In genomic region chr1:88586823-88587820, GRCm38 (mm10) we compare ENCODE assay signal across 8 mouse cellular contexts.
DNase-seq lines count a peak whose midpoint lies in the region; ATAC-seq and TF ChIP-seq lines count a peak whose summit lies in the region.

No protein-coding gene starts in this region.

- DNase-seq in layer of hippocampus, adult 11-12 months (ENCODE audit: low spot score), result peak; percentile 55
- no peak for DNase-seq in layer of hippocampus, postnatal 25 days (ENCODE audit: extremely low spot score in 1 of 2, low spot score in 1 of 2)
- peak; percentile 43 for DNase-seq in adrenal gland, postnatal 14 days
- DNase-seq in heart, postnatal 25 days (ENCODE audit: low spot score), result peak; percentile 9
- peak; percentile 75 to 84 for DNase-seq in monocyte, adult 2 months (ENCODE audit: low read depth in 1 of 2, low spot score in 2 of 2)
- no peak for DNase-seq in forebrain, postnatal 0 days
- no peak for DNase-seq in urinary bladder, adult 2 months (ENCODE audit: low spot score)
- DNase-seq in forebrain, embryonic 11.5 days (ENCODE audit: low spot score), result no peak

- no peaks in the 10 kb centered on the region for H3K27me3 ChIP-seq in forebrain, postnatal 0 days (ENCODE audit: insufficient read depth, low read length)
- no peaks in the 10 kb centered on the region for H3K27me3 ChIP-seq in forebrain, embryonic 11.5 days (ENCODE audit: control insufficient read depth, insufficient read depth, low read length)

- WGBS in forebrain, postnatal 0 days, result 80% methylated on average over 13 of the region's 13 CpGs
- 87% methylated on average over 13 of the region's 13 CpGs for WGBS in forebrain, embryonic 11.5 days

- no peak overlapping the region for H3K9ac ChIP-seq in forebrain, postnatal 0 days
- no peak overlapping the region for H3K9ac ChIP-seq in forebrain, embryonic 11.5 days (ENCODE audit: low read length)

- H3K4me1 ChIP-seq in forebrain, postnatal 0 days (ENCODE audit: insufficient read depth), result peaks cover 2% of the 10 kb centered on the region; the same call in 1 of the 2 replicates
- H3K4me1 ChIP-seq in forebrain, embryonic 11.5 days (replicated peaks; ENCODE audit: control insufficient read depth, insufficient read depth, low read length), result no peaks in the 10 kb centered on the region

- no peaks in the 10 kb centered on the region for H3K9me3 ChIP-seq in forebrain, postnatal 0 days (ENCODE audit: low read length)
- H3K9me3 ChIP-seq in forebrain, embryonic 11.5 days (ENCODE audit: control insufficient read depth, low read length), result no peaks in the 10 kb centered on the region

- H3K4me2 ChIP-seq in forebrain, postnatal 0 days (ENCODE audit: low read depth), result no peak overlapping the region
- H3K4me2 ChIP-seq in forebrain, embryonic 11.5 days (ENCODE audit: low read depth, low read length, severe bottlenecking), result no peak overlapping the region

- no peak for TF ChIP-seq CTCF in forebrain, postnatal 0 days (IDR thresholded peaks at IDR 0.05; ENCODE audit: low read depth)

- H3K4me3 ChIP-seq in forebrain, postnatal 0 days (ENCODE audit: low read depth, low read length), result no peak overlapping the region
- H3K4me3 ChIP-seq in forebrain, embryonic 11.5 days (ENCODE audit: low read depth, low read length), result no peak overlapping the region

- intact Hi-C loops in heart, postnatal 25 days (cut with DNase I), result no loop called here

- H3K27ac ChIP-seq in forebrain, postnatal 0 days (ENCODE audit: low read depth, low read length), result no peak overlapping the region
- no peak overlapping the region for H3K27ac ChIP-seq in forebrain, embryonic 11.5 days (ENCODE audit: low read depth, low read length)

- ATAC-seq in forebrain, postnatal 0 days, result no peak
- ATAC-seq in forebrain, embryonic 11.5 days (replicated peaks; ENCODE audit: low FRiP score), result no peak

- no peaks in the 10 kb centered on the region for H3K36me3 ChIP-seq in forebrain, postnatal 0 days (ENCODE audit: insufficient read depth)
- H3K36me3 ChIP-seq in forebrain, embryonic 11.5 days (ENCODE audit: control insufficient read depth, insufficient read depth, low read length), result no peaks in the 10 kb centered on the region

Comparison
In these comparisons a context has a peak if more than half of its experiments do, and no peak if none do; other contexts are left out.
1. DNase-seq: peak in layer of hippocampus, adult 11-12 months (single experiment), adrenal gland, postnatal 14 days (single experiment), heart, postnatal 25 days (single experiment) and monocyte, adult 2 months (2 of 2); none in layer of hippocampus, postnatal 25 days (0 of 2), forebrain, postnatal 0 days (single experiment), urinary bladder, adult 2 months (single experiment) and forebrain, embryonic 11.5 days (single experiment).